Mouse (Mus musculus) megakaryocyte, embryonic 14.5 days (primary cell): ENCODE data around the gene Robo3.

Experiments
- FLI1 ChIP-seq: IDR thresholded peaks from 2 replicates; pipeline ENCODE4 v1.6.1; 2012; ENCODE audit warnings: low read length, inconsistent platforms, mixed read lengths
- GATA1 ChIP-seq: IDR thresholded peaks from 3 replicates; pipeline ENCODE4 v1.6.1; 2012; ENCODE audit warnings: mixed read lengths, low read length, inconsistent platforms, borderline replicate concordance

- TF ChIP-seq GATA1 (no peak), FLI1 (no peak)
Observed at GRCm38 (mm10) chr9:37434932-37435331, 1.9 kb upstream of the Robo3 start.
